Mouse (Mus musculus): ENCODE measurements around the gene Trabd2b. TPM values are rescaled to one million over a fixed set of nuclear protein-coding genes. Genes with fewer than 3 reads are reported as not detected.

Gene Trabd2b
- polyA plus RNA-seq, 1 experiment = 6.7 TPM

GRCm38 (mm10) chr4:114557731-114558130 is 151.2 kb downstream of the Trabd2b start:
- Histone ChIP-seq H3K4me3 (replicated peaks; ENCODE audit: extremely low read depth, low read depth, low read length) (no peak overlapping the region), H3K4me1 (ENCODE audit: control insufficient read depth, insufficient read depth, low read length) (no peaks in the 10 kb centered on the region)
- TF ChIP-seq CTCF (IDR thresholded peaks at IDR 0.05; ENCODE audit: insufficient read depth, low read length) (no peak), POLR2A (IDR thresholded peaks at IDR 0.05; ENCODE audit: borderline replicate concordance, extremely low read depth, low read depth, low read length) (no peak)
- no peak for DNase-seq
- 41% methylated on average over 6 of the region's 6 CpGs for WGBS

GRCm38 (mm10) chr4:114558487-114558886 is 152.0 kb downstream of the Trabd2b start:
- WGBS = 57% methylated on average over 3 of the region's 3 CpGs
- TF ChIP-seq POLR2A (IDR thresholded peaks at IDR 0.05; ENCODE audit: borderline replicate concordance, extremely low read depth, low read depth, low read length) (no peak), CTCF (IDR thresholded peaks at IDR 0.05; ENCODE audit: insufficient read depth, low read length) (no peak)
- DNase-seq = no peak
- no peak overlapping the region for H3K4me3 ChIP-seq (replicated peaks; ENCODE audit: extremely low read depth, low read depth, low read length)
- no peaks in the 10 kb centered on the region for H3K4me1 ChIP-seq (ENCODE audit: control insufficient read depth, insufficient read depth, low read length)

- WGBS = 77% methylated on average over 17 of the region's 17 CpGs
- no peak for DNase-seq
- Histone ChIP-seq H3K4me3 (replicated peaks; ENCODE audit: extremely low read depth, low read depth, low read length) (no peak overlapping the region), H3K4me1 (ENCODE audit: control insufficient read depth, insufficient read depth, low read length) (no peaks in the 10 kb centered on the region)
- TF ChIP-seq CTCF (IDR thresholded peaks at IDR 0.05; ENCODE audit: insufficient read depth, low read length) (no peak), POLR2A (IDR thresholded peaks at IDR 0.05; ENCODE audit: borderline replicate concordance, extremely low read depth, low read depth, low read length) (no peak)
These were observed 154.2 kb downstream of the Trabd2b start for GRCm38 (mm10) chr4:114560638-114561216.

GRCm38 (mm10) chr4:114564131-114564695 is 157.7 kb downstream of the Trabd2b start:
- TF ChIP-seq CTCF (IDR thresholded peaks at IDR 0.05; ENCODE audit: insufficient read depth, low read length) (no peak), POLR2A (IDR thresholded peaks at IDR 0.05; ENCODE audit: borderline replicate concordance, extremely low read depth, low read depth, low read length) (no peak)
- Histone ChIP-seq H3K4me3 (replicated peaks; ENCODE audit: extremely low read depth, low read depth, low read length) (no peak overlapping the region), H3K4me1 (ENCODE audit: control insufficient read depth, insufficient read depth, low read length) (no peaks in the 10 kb centered on the region)
- DNase-seq = no peak
- 52% methylated on average over 5 of the region's 5 CpGs for WGBS

GRCm38 (mm10) chr4:114567594-114567993 is 161.1 kb downstream of the Trabd2b start:
- H3K4me3 ChIP-seq (replicated peaks; ENCODE audit: extremely low read depth, low read depth, low read length) = no peak overlapping the region
- H3K4me1 ChIP-seq (ENCODE audit: control insufficient read depth, insufficient read depth, low read length) = no peaks in the 10 kb centered on the region
- no peak for DNase-seq
- WGBS = 54% methylated on average over 6 of the region's 6 CpGs
- TF ChIP-seq CTCF (IDR thresholded peaks at IDR 0.05; ENCODE audit: insufficient read depth, low read length) (no peak), POLR2A (IDR thresholded peaks at IDR 0.05; ENCODE audit: borderline replicate concordance, extremely low read depth, low read depth, low read length) (no peak)

- TF ChIP-seq POLR2A (IDR thresholded peaks at IDR 0.05; ENCODE audit: borderline replicate concordance, extremely low read depth, low read depth, low read length) (no peak), CTCF (IDR thresholded peaks at IDR 0.05; ENCODE audit: insufficient read depth, low read length) (no peak)
- DNase-seq = no peak
- WGBS = 97% methylated on average over 1 of the region's 1 CpGs
- Histone ChIP-seq H3K4me1 (ENCODE audit: control insufficient read depth, insufficient read depth, low read length) (no peaks in the 10 kb centered on the region), H3K4me3 (replicated peaks; ENCODE audit: extremely low read depth, low read depth, low read length) (no peak overlapping the region)
These were observed 161.6 kb downstream of the Trabd2b start for GRCm38 (mm10) chr4:114568081-114568605.

- 30% methylated on average over 12 of the region's 12 CpGs for WGBS
- no peak for TF ChIP-seq POLR2A (IDR thresholded peaks at IDR 0.05; ENCODE audit: borderline replicate concordance, extremely low read depth, low read depth, low read length)
- TF ChIP-seq CTCF (IDR thresholded peaks at IDR 0.05; ENCODE audit: insufficient read depth, low read length) = no peak
- Histone ChIP-seq H3K4me3 (replicated peaks; ENCODE audit: extremely low read depth, low read depth, low read length) (no peak overlapping the region), H3K4me1 (ENCODE audit: control insufficient read depth, insufficient read depth, low read length) (peaks cover 3% of the 10 kb centered on the region; the same call in 1 of the 2 replicates)
- no peak for DNase-seq
These were observed 171.8 kb downstream of the Trabd2b start for GRCm38 (mm10) chr4:114578153-114578950.

- TF ChIP-seq CTCF (IDR thresholded peaks at IDR 0.05; ENCODE audit: insufficient read depth, low read length) = no peak
- TF ChIP-seq POLR2A (IDR thresholded peaks at IDR 0.05; ENCODE audit: borderline replicate concordance, extremely low read depth, low read depth, low read length) = no peak
- DNase-seq = no peak
- WGBS = 75% methylated on average over 2 of the region's 2 CpGs
- H3K4me3 ChIP-seq (replicated peaks; ENCODE audit: extremely low read depth, low read depth, low read length) = no peak overlapping the region
- H3K4me1 ChIP-seq (ENCODE audit: control insufficient read depth, insufficient read depth, low read length) = no peaks in the 10 kb centered on the region
These were observed 177.1 kb downstream of the Trabd2b start for GRCm38 (mm10) chr4:114583546-114584144.

GRCm38 (mm10) chr4:114584686-114585085 is 178.2 kb downstream of the Trabd2b start:
- no peak for DNase-seq
- no peak for TF ChIP-seq POLR2A (IDR thresholded peaks at IDR 0.05; ENCODE audit: borderline replicate concordance, extremely low read depth, low read depth, low read length)
- TF ChIP-seq CTCF (IDR thresholded peaks at IDR 0.05; ENCODE audit: insufficient read depth, low read length) = no peak
- Histone ChIP-seq H3K4me3 (replicated peaks; ENCODE audit: extremely low read depth, low read depth, low read length) (no peak overlapping the region), H3K4me1 (ENCODE audit: control insufficient read depth, insufficient read depth, low read length) (no peaks in the 10 kb centered on the region)
- 57% methylated on average over 1 of the region's 1 CpGs for WGBS
